Comparison of ENCODE assay signal across 9 mouse cellular contexts in the genomic region with DNA sequence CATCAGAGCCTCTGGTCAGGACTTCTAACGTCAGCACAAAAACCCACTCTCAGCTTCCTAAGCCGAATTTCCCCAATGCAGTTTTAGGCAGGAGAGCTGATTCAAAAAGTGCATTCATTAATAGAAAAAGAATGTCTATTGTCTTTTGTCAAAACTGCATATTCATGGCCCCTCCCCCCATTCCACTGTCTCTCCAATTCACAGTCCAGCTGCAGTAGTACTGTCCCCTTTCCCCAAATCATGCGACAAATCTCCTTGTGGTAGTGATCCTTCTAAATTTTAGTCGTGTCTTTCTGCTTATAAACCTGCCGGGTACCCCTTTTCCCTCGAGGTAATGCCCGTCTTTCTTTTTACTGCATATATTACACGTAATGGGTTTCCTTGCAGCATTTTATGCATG. TPM values are rescaled to one million over a fixed set of nuclear protein-coding genes. Genes with fewer than 3 reads are reported as not detected.
DNase-seq lines count a peak whose midpoint lies in the region; ATAC-seq and TF ChIP-seq lines count a peak whose summit lies in the region.
"Had no signal": no experiment of that assay in that cellular context is flagged by ENCODE, and none has a peak within 500 bp of the region (broad histone marks: within the 10 kb centered on the region; RNA-seq: fewer than 3 reads in every experiment).

No protein-coding gene starts in this region.

- H3K9ac ChIP-seq in kidney, embryonic 14.5 days (ENCODE audit: low read depth, low read length) = no peak overlapping the region
- no peak overlapping the region for H3K9ac ChIP-seq in forebrain, embryonic 14.5 days (ENCODE audit: low read length)
- no peak overlapping the region for H3K9ac ChIP-seq in heart, adult 2 months (ENCODE audit: low read depth, low read length)

- H3K4me1 ChIP-seq in kidney, embryonic 14.5 days (ENCODE audit: control insufficient read depth, insufficient read depth, low read length) = no peaks in the 10 kb centered on the region
- no peaks in the 10 kb centered on the region; the same call in 1 of the 2 replicates for H3K4me1 ChIP-seq in forebrain, embryonic 14.5 days (ENCODE audit: control insufficient read depth, insufficient read depth, low read length)
- peaks cover 35% of the 10 kb centered on the region for H3K4me1 ChIP-seq in midbrain, embryonic 10.5 days
- no peaks in the 10 kb centered on the region for H3K4me1 ChIP-seq in heart, adult 2 months (ENCODE audit: control insufficient read depth, insufficient read depth, low read length)

- 70% methylated on average over 8 of the region's 8 CpGs for WGBS in kidney, embryonic 14.5 days
- 50% methylated on average over 8 of the region's 8 CpGs for WGBS in forebrain, embryonic 14.5 days
- 60% methylated on average over 8 of the region's 8 CpGs for WGBS in midbrain, embryonic 10.5 days
- WGBS in heart, adult 2 months = 70% methylated on average over 8 of the region's 8 CpGs

- no peak overlapping the region for H3K27ac ChIP-seq in kidney, embryonic 14.5 days (ENCODE audit: low read depth, low read length)
- no peak overlapping the region for H3K27ac ChIP-seq in forebrain, embryonic 14.5 days (ENCODE audit: low read depth, low read length)
- no peak overlapping the region for H3K27ac ChIP-seq in midbrain, embryonic 10.5 days (replicated peaks)
- no peak overlapping the region for H3K27ac ChIP-seq in heart, adult 2 months

- TF ChIP-seq EP300 in heart, adult 2 months (IDR thresholded peaks at IDR 0.05; ENCODE audit: insufficient read depth, low read depth, low read length) = no peak

- intact Hi-C loops in heart, adult 2 months (cut with DNase I) = loop anchor here (5.0 kb wide), 1 partner anchor 41 kb away; no protein-coding TSS in a partner anchor

- peak overlapping the region; percentile 9; the same call in 1 of the 2 replicates for H3K4me3 ChIP-seq in kidney, embryonic 14.5 days (ENCODE audit: low read length)
- 0 out of 2 replicates have a peak overlapping the region, but pooled peaks have one; percentile 13 for H3K4me3 ChIP-seq in forebrain, embryonic 14.5 days (ENCODE audit: low read depth, low read length)
- peak overlapping the region; percentile 32; the same call in 1 of the 2 replicates for H3K4me3 ChIP-seq in midbrain, embryonic 10.5 days
- H3K4me3 ChIP-seq in heart, adult 2 months = no peak overlapping the region
- H3K4me3 ChIP-seq: heart, embryonic 12.5 days had no signal

- no peak for ATAC-seq in kidney, embryonic 14.5 days (ENCODE audit: low FRiP score, low TSS enrichment)
- ATAC-seq in forebrain, embryonic 14.5 days = no peak
- no peak for ATAC-seq in megakaryocyte progenitor cell, adult 5-6 weeks (replicated peaks; ENCODE audit: poor library complexity)

- no peak for DNase-seq in kidney, adult 11 months
- DNase-seq in 416B (ENCODE audit: low read depth) = peak; percentile 52
- peak; percentile 12 for DNase-seq in forebrain, embryonic 14.5 days (ENCODE audit: low spot score)
- DNase-seq in midbrain, embryonic 10.5 days (ENCODE audit: low spot score) = no peak
- DNase-seq in right cerebral cortex, postnatal 14 days = no peak
- no peak for DNase-seq in heart, adult 2 months

- peaks cover 33% of the 10 kb centered on the region for H3K36me3 ChIP-seq in kidney, embryonic 14.5 days (ENCODE audit: control insufficient read depth, insufficient read depth, low read length)
- peaks cover 35% of the 10 kb centered on the region for H3K36me3 ChIP-seq in forebrain, embryonic 14.5 days (ENCODE audit: control insufficient read depth, insufficient read depth, low read length)
- H3K36me3 ChIP-seq in midbrain, embryonic 10.5 days = peaks cover 44% of the 10 kb centered on the region
- no peaks in the 10 kb centered on the region for H3K36me3 ChIP-seq in heart, adult 2 months (ENCODE audit: control insufficient read depth, insufficient read depth, low read length)

- peak overlapping the region; percentile 33 for H3K4me2 ChIP-seq in kidney, embryonic 14.5 days (replicated peaks; ENCODE audit: low read depth, low read length)
- no peak overlapping the region; the same call in 1 of the 2 replicates for H3K4me2 ChIP-seq in forebrain, embryonic 14.5 days (ENCODE audit: low read length)

- H3K9me3 ChIP-seq in kidney, embryonic 14.5 days (ENCODE audit: control insufficient read depth, low read length) = no peaks in the 10 kb centered on the region
- no peaks in the 10 kb centered on the region for H3K9me3 ChIP-seq in forebrain, embryonic 14.5 days (replicated peaks; ENCODE audit: control insufficient read depth, low read length)
- no peaks in the 10 kb centered on the region for H3K9me3 ChIP-seq in midbrain, embryonic 10.5 days (replicated peaks)
- H3K9me3 ChIP-seq: heart, embryonic 12.5 days had no signal

- no peak for TF ChIP-seq POLR2A in heart, adult 2 months (IDR thresholded peaks at IDR 0.05; ENCODE audit: insufficient read depth, low read depth, low read length)

- no peaks in the 10 kb centered on the region for H3K27me3 ChIP-seq in kidney, embryonic 14.5 days (ENCODE audit: control insufficient read depth, insufficient read depth, low read length)
- H3K27me3 ChIP-seq in forebrain, embryonic 14.5 days (replicated peaks; ENCODE audit: control insufficient read depth, insufficient read depth, low read length) = no peaks in the 10 kb centered on the region
- 0 out of 2 replicates have a peak, but pooled peaks cover 10% of the 10 kb centered on the region for H3K27me3 ChIP-seq in midbrain, embryonic 10.5 days (ENCODE audit: low read depth, poor library complexity, severe bottlenecking)
- H3K27me3 ChIP-seq in heart, adult 2 months (ENCODE audit: control insufficient read depth, insufficient read depth, low read length) = no peaks in the 10 kb centered on the region
- H3K27me3 ChIP-seq: heart, embryonic 12.5 days had no signal

- TF ChIP-seq CTCF in heart, adult 2 months (IDR thresholded peaks at IDR 0.05) = no peak

- no peaks in the 10 kb centered on the region for H3K79me2 ChIP-seq in heart, adult 2 months (replicated peaks; ENCODE audit: control insufficient read depth, insufficient read depth, low read length)

RNA-seq across cellular contexts. Expression of gene Slc2a1, which starts 30.3 kb away (rescaled TPM):
- polyA plus RNA-seq in kidney, embryonic 14.5 days (2014; fragmentation: Nextera tagmentation; extraction: Ambion mirVana) = 53.6 and 74.1 TPM in 2 replicates
- polyA plus RNA-seq in forebrain, embryonic 14.5 days (2014; fragmentation: Nextera tagmentation; extraction: Ambion mirVana) = 85.3 and 96.7 TPM in 2 replicates
- 212 and 273 TPM in 2 replicates for polyA plus RNA-seq in midbrain, embryonic 10.5 days (2016; fragmentation: Nextera tagmentation; extraction: Ambion mirVana)
- total RNA-seq in megakaryocyte progenitor cell, adult 5-6 weeks (2015) = 7.7 and 11.5 TPM in 2 replicates
- 7.4 and 8.6 TPM in 2 replicates for total RNA-seq in megakaryocyte progenitor cell, adult 5-6 weeks (2017)
- 10 to 100 TPM in 1 of 2 experiments, 1 to 10 TPM in 1; 8.9 to 18.9 TPM for total RNA-seq in heart, adult 2 months (2021)
- 16.6 and 18.1 TPM in 2 replicates for polyA plus RNA-seq in heart, adult 2 months (2012; rRNA removed)

RNA-seq across cellular contexts. Expression of gene Zfp691, which starts 35.2 kb away (rescaled TPM):
- polyA plus RNA-seq in kidney, embryonic 14.5 days (2014; fragmentation: Nextera tagmentation; extraction: Ambion mirVana) = 10.2 and 11.0 TPM in 2 replicates
- 4.2 and 4.3 TPM in 2 replicates for polyA plus RNA-seq in forebrain, embryonic 14.5 days (2014; fragmentation: Nextera tagmentation; extraction: Ambion mirVana)
- 13.1 and 13.3 TPM in 2 replicates for polyA plus RNA-seq in midbrain, embryonic 10.5 days (2016; fragmentation: Nextera tagmentation; extraction: Ambion mirVana)
- total RNA-seq in megakaryocyte progenitor cell, adult 5-6 weeks (2015) = 3.2 and 3.5 TPM in 2 replicates
- 2.5 and 5.2 TPM in 2 replicates for total RNA-seq in megakaryocyte progenitor cell, adult 5-6 weeks (2017)
- 10 to 100 TPM; 20.6 to 23.4 TPM for total RNA-seq in heart, adult 2 months (2021)
- polyA plus RNA-seq in heart, adult 2 months (2012; rRNA removed) = 20.6 and 41.2 TPM in 2 replicates

RNA-seq across cellular contexts. Expression of gene Ermap, which starts 51.0 kb away (rescaled TPM):
- 0.49 and 1.3 TPM in 2 replicates for polyA plus RNA-seq in kidney, embryonic 14.5 days (2014; fragmentation: Nextera tagmentation; extraction: Ambion mirVana)
- polyA plus RNA-seq in forebrain, embryonic 14.5 days (2014; fragmentation: Nextera tagmentation; extraction: Ambion mirVana) = 0.41 and 0.94 TPM in 2 replicates
- polyA plus RNA-seq in midbrain, embryonic 10.5 days (2016; fragmentation: Nextera tagmentation; extraction: Ambion mirVana) = 8.2 and 9.7 TPM in 2 replicates
- total RNA-seq in megakaryocyte progenitor cell, adult 5-6 weeks (2015) = 25.4 and 48.3 TPM in 2 replicates
- total RNA-seq in megakaryocyte progenitor cell, adult 5-6 weeks (2017) = 13.3 and 34.2 TPM in 2 replicates
- total RNA-seq in heart, adult 2 months (2021) = under 1 TPM in 1 of 2 experiments, not detected in 1; 0.09 TPM
- 0.10 and 0.20 TPM in 2 replicates for polyA plus RNA-seq in heart, adult 2 months (2012; rRNA removed)

RNA-seq across cellular contexts. Expression of gene Svbp, which starts 56.3 kb away (rescaled TPM):
- 131 and 180 TPM in 2 replicates for polyA plus RNA-seq in kidney, embryonic 14.5 days (2014; fragmentation: Nextera tagmentation; extraction: Ambion mirVana)
- polyA plus RNA-seq in forebrain, embryonic 14.5 days (2014; fragmentation: Nextera tagmentation; extraction: Ambion mirVana) = 290 and 301 TPM in 2 replicates
- polyA plus RNA-seq in midbrain, embryonic 10.5 days (2016; fragmentation: Nextera tagmentation; extraction: Ambion mirVana) = 152 and 156 TPM in 2 replicates
- 37.3 and 44.8 TPM in 2 replicates for total RNA-seq in megakaryocyte progenitor cell, adult 5-6 weeks (2015)
- total RNA-seq in megakaryocyte progenitor cell, adult 5-6 weeks (2017) = 17.3 and 43.0 TPM in 2 replicates
- total RNA-seq in heart, adult 2 months (2021) = 10 to 100 TPM; 13.6 to 17.5 TPM
- 20.3 and 24.5 TPM in 2 replicates for polyA plus RNA-seq in heart, adult 2 months (2012; rRNA removed)

Comparison
In these comparisons a context has a peak if more than half of its experiments do, and no peak if none do; other contexts are left out.
1. DNase-seq: peak in 416B (single experiment) and forebrain, embryonic 14.5 days (single experiment); none in kidney, adult 11 months (single experiment), midbrain, embryonic 10.5 days (single experiment), right cerebral cortex, postnatal 14 days (single experiment) and heart, adult 2 months (0 of 2).